Mouse (Mus musculus) hematopoietic stem cell, adult 5-6 weeks (primary cell): ENCODE measurements around the gene Hist1h2bg. TPM values are rescaled to one million over a fixed set of nuclear protein-coding genes. Genes with fewer than 3 reads are reported as not detected.
"Not testable (repeated sequence)": the region's sequence is repeated elsewhere in the genome, so short reads cannot be mapped to it uniquely, and the experiment has no call there.

Source experiments
- ATAC-seq, 2 experiments: fragments of 125-278 bp in 1 of 2; replicated peaks in 1 of 2; 2 replicates each; pipeline ENCODE4 v1.8.0; 2016 to 2017; ENCODE audit warnings: inconsistent platforms in 2 of 2, mild to moderate bottlenecking in 2 of 2, moderate number of reproducible peaks in 2 of 2, low read depth in 1 of 2, moderate TSS enrichment in 1 of 2; ENCODE audit not compliant: low FRiP score in 2 of 2, poor library complexity in 2 of 2, severe bottlenecking in 2 of 2, insufficient read depth in 1 of 2, low TSS enrichment in 1 of 2
- total RNA-seq: library from RNA; stranded (forward); fragments of 172-1452, 232-1000 nt; gene quantifications from 2 replicates; pipeline ENCODE4 v1.2.3, GENCODE M21; 2017

Hist1h2bg gene
- total RNA-seq, 1 experiment from 2014 or later: 765 TPM

GRCm38 (mm10) chr13:23536076-23536822, 34.9 kb upstream of the Hist1h2bg start:
- ATAC-seq: no peak

- no peak for ATAC-seq
Measured at GRCm38 (mm10) chr13:23537006-23537710, 34.0 kb upstream of the Hist1h2bg start.

GRCm38 (mm10) chr13:23538249-23538648, 32.9 kb upstream of the Hist1h2bg start:
- ATAC-seq: no peak

- not testable (repeated sequence) for ATAC-seq
Measured at GRCm38 (mm10) chr13:23539821-23540220, 31.4 kb upstream of the Hist1h2bg start.

GRCm38 (mm10) chr13:23541497-23541896, 29.7 kb upstream of the Hist1h2bg start:
- no peak for ATAC-seq

GRCm38 (mm10) chr13:23542225-23542980, 28.8 kb upstream of the Hist1h2bg start:
- not testable (repeated sequence) for ATAC-seq

GRCm38 (mm10) chr13:23542999-23543607, 28.1 kb upstream of the Hist1h2bg start, which contains the start of gene Hist1h2bh:
Gene Hist1h2bh, minus strand, starts transcription at chr13:23543392.
- peak; percentile 95 to 97 for ATAC-seq

- ATAC-seq: peak; percentile 77 to 86
Measured at GRCm38 (mm10) chr13:23543965-23544786, 27.0 kb upstream of the Hist1h2bg start, which contains the start of gene Hist1h3f. Gene Hist1h3f, plus strand, starts transcription at chr13:23544052.

- ATAC-seq: peak; percentile 13 to 14; a peak in 2 of 4 replicates
Measured at GRCm38 (mm10) chr13:23544787-23545120, 26.4 kb upstream of the Hist1h2bg start.

- no peak for ATAC-seq
Measured at GRCm38 (mm10) chr13:23546694-23547093, 24.5 kb upstream of the Hist1h2bg start.

GRCm38 (mm10) chr13:23550761-23551145, 20.4 kb upstream of the Hist1h2bg start:
- no peak for ATAC-seq

GRCm38 (mm10) chr13:23551146-23551834, 19.9 kb upstream of the Hist1h2bg start, which contains the start of gene Hist1h4f:
Gene Hist1h4f, minus strand, starts transcription at chr13:23551648.
- peak; percentile 62 to 74 for ATAC-seq

GRCm38 (mm10) chr13:23551931-23552914, 19.0 kb upstream of the Hist1h2bg start:
- ATAC-seq: no peak

GRCm38 (mm10) chr13:23552962-23553361, 18.2 kb upstream of the Hist1h2bg start, which contains the start of gene Hist1h1d:
Gene Hist1h1d, plus strand, starts transcription at chr13:23553262.
- ATAC-seq: no peak

GRCm38 (mm10) chr13:23554393-23554792, 16.8 kb upstream of the Hist1h2bg start:
- no peak for ATAC-seq
